Mouse (Mus musculus): ENCODE measurements around the gene Gsdmc4. TPM values are rescaled to one million over a fixed set of nuclear protein-coding genes. Genes with fewer than 3 reads are reported as not detected.

The Gsdmc4 gene
- 0.28 TPM in 1 of 2 replicates, not detected in the other for total RNA-seq (2023)

DNA sequence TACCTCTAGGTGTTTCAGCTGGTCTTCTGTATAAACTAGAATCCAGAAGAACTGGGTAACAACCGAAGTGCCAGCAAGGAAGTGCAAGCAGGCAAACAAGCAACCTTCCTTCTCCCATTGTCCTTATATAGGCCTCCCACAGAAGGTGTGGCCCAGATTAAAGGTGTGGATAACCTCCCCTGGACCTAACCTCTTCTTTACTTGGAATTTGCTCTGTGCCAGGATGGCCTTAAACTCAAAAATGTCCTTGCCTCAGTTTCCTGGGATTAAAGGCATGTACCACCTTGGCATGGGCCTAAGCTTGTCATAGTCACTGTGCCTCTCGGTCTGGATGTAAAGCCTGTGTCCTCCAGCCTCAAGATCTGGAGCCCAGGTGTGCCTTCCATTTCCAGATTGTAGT lies at the start of gene Gsdmc4:
Gene Gsdmc4, minus strand, starts transcription at position 101 of the 400 bp plus-strand sequence.

DNA sequence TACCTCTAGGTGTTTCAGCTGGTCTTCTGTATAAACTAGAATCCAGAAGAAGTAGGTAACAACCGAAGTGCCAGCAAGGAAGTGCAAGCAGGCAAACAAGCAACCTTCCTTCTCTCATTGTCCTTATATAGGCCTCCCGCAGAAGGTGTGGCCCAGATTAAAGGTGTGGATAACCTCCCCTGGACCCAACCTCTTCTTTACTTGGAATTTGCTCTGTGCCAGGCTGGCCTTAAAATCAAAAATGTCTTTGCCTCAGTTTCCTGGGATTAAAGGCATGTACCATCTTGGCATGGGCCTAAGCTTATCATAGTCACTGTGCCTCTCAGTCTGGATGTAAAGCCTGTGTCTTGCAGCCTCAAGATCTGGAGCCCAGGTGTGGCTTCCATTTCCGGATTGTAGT lies 33.6 kb downstream of the Gsdmc4 start, which contains the start of gene Gsdmc3:
Gene Gsdmc3, minus strand, starts transcription at position 101 of the 400 bp plus-strand sequence.

Other genes starting within 250 kb of the Gsdmc4 start
- 0.23 TPM in 1 of 2 replicates, not detected in the other for gene Gsdmc2, start 67.1 kb downstream of the Gsdmc4 start, total RNA-seq (2023)
- not detected in 2 replicates for gene Gsdmc3, start 33.7 kb downstream of the Gsdmc4 start, total RNA-seq (2023)
- gene Fam49b, start 148.2 kb upstream of the Gsdmc4 start, total RNA-seq (2023), result 385 and 396 TPM in 2 replicates